Mouse (Mus musculus) frontal cortex, postnatal 36 days (tissue): ENCODE results near the gene Tbc1d5.

Experiments
- DNase-seq, 2 experiments: peaks; one replicate each; pipeline ENCODE4 v3.0.0; 2022; ENCODE audit warnings: low spot score in 2 of 2

Tbc1d5 gene

GRCm38 (mm10) chr17:51179195-51179953 is at the start of gene Tbc1d5:
TSS of gene Tbc1d5 (minus strand) at chr17:51179352.
- DNase-seq, result peak; percentile 93 to 94

DNA sequence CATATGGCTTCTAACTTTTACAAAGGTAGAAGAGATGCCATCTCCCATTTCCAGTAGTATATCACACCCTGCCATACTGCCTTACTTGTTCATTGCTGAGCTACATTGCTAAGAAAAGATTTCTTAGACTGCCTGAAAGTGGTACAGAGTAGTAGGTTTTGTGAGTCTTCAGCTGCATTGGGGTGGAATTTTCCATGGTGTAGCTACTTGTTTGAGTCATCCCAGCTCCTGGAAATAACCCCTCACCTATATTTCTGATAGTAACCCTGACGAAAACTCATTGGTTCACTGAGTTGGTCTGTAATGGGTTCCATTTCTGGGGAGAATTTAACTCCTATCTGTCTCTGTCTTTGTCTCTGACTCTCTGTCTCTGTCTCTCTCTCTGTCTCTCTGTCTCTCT is 46.9 kb upstream of the Tbc1d5 start:
- no peak for DNase-seq

DNA sequence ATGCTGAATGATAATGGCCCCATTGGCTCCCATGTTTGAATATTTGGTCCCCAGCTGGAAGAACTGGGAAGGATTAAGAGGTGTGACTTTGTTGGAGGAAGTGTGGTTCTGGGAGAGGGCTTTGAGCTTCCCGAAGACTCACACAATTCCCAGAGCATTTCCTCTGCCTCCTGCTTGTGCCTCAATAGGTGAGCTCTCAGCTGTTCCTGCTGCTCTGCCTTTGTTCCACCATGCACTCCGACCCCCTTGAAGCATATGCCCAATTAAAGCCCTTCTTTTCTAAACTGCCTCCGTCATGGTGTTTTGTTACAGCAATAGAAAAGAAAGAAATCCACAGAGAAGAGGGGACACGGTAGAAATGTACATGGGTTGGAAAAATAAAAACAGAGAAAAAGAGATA is 44.0 kb upstream of the Tbc1d5 start:
- DNase-seq, result no peak

GRCm38 (mm10) chr17:51221075-51221474 is 41.9 kb upstream of the Tbc1d5 start:
- DNase-seq, result peak in 1 of 2 experiments; percentile 2

DNA sequence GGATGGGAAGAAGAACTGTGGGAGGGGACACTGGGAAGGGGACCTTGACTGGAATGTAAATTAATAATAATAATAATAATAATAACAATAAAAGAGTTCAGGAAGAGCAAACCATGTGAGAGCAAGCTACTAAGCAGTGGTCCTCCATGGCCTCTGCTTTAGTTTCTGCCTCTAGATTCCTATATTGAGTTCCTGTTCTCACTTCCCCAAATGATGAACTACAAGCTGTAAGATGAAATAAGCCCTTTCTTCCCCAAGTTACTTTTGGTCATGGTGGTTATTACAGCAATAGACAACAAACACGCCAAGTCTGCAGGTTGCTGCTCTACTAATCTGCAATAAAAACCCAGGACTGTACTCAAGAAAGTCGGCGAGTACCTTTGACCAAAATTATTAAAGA is 40.7 kb upstream of the Tbc1d5 start:
- DNase-seq, result no peak

DNA sequence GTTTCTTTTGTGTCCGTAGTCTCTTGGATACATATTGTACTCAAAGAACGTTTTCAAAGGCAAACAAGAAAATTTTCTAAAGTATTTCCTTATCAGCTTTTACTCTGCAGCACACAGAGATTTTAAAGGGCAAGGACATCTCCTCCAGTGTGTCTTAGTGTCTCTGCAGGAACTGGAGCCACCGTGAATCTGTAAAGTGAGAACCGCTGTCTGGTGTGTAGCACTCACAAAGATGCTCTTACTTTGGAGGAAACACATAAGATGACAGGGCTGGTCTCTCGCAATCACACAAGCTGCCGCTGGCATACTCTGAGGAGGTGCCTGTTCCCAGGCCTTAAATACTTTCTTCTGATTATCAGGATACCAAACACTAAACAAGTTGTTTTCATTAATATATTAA is 37.3 kb upstream of the Tbc1d5 start:
- no peak for DNase-seq

DNA sequence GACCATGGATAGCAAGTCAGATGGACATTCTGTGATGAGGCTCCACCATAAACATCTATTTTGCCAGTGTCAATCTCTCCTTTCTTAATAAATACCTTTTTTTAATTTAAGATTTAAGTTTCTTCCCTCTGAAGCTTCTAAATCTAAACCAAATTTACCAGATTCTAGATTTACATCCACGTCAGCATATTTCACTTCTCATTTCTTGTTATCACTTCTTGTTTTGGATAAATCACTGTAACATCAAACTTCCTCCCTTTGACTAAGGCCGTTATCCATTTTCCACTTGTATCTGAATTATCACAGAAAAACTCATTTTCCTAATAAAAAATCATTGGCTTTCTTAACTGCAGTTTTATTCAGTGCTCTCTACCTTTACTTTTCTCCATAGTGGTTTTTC is 30.4 kb upstream of the Tbc1d5 start:
- DNase-seq, result no peak

DNA sequence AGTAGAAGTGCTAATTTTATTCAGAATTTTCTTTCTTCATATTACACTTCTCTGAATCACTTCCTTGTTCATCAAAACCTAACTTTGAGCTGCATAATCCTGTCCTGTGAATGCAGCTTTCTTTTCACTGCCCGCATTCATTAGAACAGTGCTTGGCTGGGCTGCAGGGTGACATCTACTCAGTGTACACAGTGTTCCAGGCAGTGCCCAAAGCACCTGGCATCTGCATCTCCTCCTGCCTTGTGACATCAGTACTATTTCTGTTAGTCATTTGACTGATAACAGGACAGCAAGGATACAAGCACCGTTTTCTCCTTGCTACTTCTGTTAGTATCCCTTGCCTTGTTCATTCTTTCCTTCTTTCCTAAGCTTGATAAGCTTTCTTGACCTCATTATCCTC is 25.5 kb upstream of the Tbc1d5 start:
- peak; percentile 26 to 46 for DNase-seq

DNA sequence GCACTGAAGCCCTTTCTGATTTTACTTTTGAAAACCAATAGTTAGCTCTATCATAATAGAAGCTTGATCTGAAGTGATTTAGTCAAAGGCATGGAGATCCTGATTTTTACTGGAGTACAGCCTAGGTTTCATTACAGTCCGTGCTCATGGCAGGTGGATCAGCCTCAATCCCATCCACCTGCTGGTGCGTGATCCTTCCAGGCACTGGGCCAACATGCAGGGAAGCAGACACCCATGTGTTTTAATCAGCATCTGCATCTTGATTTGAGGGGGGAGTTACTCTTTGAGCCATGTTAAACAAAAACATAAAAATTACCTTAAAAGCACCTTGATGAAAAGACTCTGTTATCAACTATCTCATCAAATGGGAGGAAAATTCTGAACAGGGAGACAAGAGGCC is 16.4 kb upstream of the Tbc1d5 start:
- no peak for DNase-seq

GRCm38 (mm10) chr17:51194787-51195186 is 15.6 kb upstream of the Tbc1d5 start:
- DNase-seq, result no peak

DNA sequence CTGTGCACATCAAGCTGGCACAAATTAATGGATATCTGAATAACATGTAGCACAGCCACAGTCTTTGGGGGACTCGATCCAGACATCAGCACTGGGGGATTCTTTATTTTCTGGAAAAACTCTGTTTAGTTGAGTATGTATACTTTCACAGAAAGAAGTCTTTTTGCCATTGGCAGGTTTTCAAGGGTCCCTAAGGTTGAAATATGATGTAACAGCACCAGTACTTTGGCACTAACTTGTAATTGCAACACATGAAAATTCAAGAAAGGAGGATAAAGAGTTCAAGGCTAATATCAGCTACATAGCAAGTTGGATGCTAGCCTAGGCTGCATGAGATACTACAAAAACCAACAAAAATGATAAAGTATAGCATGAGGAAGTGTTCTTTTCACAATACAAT is 12.2 kb upstream of the Tbc1d5 start:
- DNase-seq, result no peak

GRCm38 (mm10) chr17:51182715-51183114 is 3.6 kb upstream of the Tbc1d5 start:
- peak in 1 of 2 experiments; percentile 41 for DNase-seq

- peak; percentile 63 to 66 for DNase-seq
Measured at GRCm38 (mm10) chr17:51178491-51179194, 509 bp downstream of the Tbc1d5 start.

DNA sequence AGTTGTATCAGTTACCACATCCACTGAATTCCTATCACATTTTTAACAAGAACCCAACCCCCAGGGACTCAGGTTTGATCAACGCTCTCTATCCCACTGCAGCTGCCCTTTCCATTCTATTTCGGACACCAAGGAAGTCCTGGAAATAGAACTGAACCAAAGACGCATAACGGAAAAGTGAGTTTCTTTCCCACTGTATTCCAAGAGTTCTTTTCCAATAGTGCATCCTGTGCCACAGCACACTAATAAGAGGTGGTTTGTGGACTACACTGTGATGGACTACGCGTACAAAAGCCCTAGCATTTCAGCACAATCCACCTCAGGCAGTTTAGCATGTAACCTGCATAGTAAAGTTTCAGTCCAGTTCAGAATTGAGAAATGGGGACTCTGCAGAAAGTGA is 1.2 kb downstream of the Tbc1d5 start:
- no peak for DNase-seq

GRCm38 (mm10) chr17:51172332-51172731 is 6.8 kb downstream of the Tbc1d5 start:
- no peak for DNase-seq

GRCm38 (mm10) chr17:51171504-51171903 is 7.6 kb downstream of the Tbc1d5 start:
- DNase-seq, result no peak

- no peak for DNase-seq
Measured at GRCm38 (mm10) chr17:51169911-51170310, 9.2 kb downstream of the Tbc1d5 start.

GRCm38 (mm10) chr17:51162366-51162765 is 16.8 kb downstream of the Tbc1d5 start:
- DNase-seq, result no peak

DNA sequence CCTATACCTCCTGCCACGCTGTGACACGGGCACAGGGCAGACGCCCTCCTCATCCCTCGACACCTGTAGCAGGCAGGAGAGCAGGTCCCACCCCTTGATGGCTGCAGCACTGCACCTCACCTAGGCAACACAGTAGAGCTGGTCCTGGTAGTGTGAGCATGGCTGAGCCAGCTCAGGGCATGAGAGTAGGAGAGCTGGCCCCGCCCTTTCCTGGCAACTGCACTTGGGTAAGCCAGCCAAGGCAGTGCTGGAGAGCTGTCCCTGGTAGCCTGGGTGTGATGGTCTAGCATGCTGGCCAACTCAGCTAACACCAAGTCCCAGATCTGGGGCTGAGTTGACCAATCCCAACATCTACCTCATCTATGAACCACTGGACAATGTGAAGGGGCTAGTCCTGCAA is 19.9 kb downstream of the Tbc1d5 start:
- DNase-seq, result no peak

DNA sequence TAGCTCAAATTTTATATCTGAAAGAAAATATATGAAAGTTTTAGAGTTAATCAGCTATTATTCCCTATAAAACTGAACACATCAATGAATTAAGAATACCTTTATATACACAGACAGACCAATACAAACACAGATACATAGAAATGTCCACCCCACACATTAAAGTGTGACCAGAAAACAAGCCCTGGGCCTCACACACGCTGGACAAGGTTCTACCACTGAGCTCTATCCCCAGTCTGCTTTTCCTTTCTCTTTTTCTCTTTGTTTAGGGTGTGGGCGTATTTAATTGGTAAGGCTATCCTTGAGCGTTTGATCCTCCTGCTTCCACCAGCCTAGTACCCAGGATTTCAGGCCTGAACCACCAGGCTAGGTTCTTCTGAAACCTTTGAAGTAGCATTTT is 28.2 kb downstream of the Tbc1d5 start:
- no peak for DNase-seq

DNA sequence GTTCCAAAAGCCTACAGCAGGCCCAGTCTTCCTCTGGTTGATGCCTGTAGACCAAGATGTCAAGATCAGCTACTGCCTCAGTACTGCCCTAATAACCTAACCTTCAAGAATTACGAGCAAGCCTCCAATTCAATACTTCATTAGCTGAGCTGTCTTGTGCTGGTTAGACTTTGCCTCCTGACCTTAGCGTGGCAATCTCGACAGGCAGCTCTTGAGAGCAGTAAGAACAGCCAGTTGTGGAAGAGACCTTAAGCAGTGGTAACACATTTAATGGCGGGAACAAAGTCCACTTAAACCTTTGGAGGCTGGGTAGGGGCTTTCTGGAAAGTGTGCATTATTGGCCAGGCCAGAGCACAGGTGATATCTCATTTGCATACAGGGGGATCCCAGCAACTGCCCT is 34.2 kb downstream of the Tbc1d5 start:
- DNase-seq, result no peak

- no peak for DNase-seq
Measured at GRCm38 (mm10) chr17:51142095-51142494, 37.1 kb downstream of the Tbc1d5 start.

GRCm38 (mm10) chr17:51111194-51111593 is 68.0 kb downstream of the Tbc1d5 start:
- DNase-seq, result peak in 1 of 2 experiments; percentile 34
